Mouse (Mus musculus): Measurements from ENCODE around the gene Nav3.

DNA sequence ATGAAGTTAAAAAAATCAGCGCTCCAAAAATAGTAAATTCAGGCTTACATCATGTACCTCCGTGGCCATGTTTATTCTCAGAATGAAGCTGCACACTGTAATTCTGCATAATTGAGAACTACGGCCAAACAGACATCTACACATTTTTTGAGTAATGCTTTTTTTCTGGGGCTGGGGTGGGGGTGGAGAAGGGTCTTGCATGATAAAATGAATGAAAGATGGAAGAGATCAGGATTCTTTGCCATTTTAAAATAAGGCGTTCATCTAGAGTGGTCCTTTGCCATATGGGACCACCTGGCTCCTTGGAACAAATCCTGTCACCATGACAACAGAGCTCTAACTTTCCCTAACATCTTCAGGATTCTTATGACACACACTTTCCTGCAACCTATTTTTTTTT is 146.5 kb downstream of the Nav3 start:
- TF ChIP-seq CTCF (IDR thresholded peaks at IDR 0.05; ENCODE audit: low read depth), result no peak
- TF ChIP-seq EP300 (IDR thresholded peaks at IDR 0.05; ENCODE audit: low read depth), result no peak
